Mouse (Mus musculus): Measurements from ENCODE around the gene Rnft2. TPM values are rescaled to one million over a fixed set of nuclear protein-coding genes. Genes with fewer than 3 reads are reported as not detected.

The Rnft2 gene
- polyA plus RNA-seq, 1 experiment from 2014 or later: 3.4 TPM

DNA sequence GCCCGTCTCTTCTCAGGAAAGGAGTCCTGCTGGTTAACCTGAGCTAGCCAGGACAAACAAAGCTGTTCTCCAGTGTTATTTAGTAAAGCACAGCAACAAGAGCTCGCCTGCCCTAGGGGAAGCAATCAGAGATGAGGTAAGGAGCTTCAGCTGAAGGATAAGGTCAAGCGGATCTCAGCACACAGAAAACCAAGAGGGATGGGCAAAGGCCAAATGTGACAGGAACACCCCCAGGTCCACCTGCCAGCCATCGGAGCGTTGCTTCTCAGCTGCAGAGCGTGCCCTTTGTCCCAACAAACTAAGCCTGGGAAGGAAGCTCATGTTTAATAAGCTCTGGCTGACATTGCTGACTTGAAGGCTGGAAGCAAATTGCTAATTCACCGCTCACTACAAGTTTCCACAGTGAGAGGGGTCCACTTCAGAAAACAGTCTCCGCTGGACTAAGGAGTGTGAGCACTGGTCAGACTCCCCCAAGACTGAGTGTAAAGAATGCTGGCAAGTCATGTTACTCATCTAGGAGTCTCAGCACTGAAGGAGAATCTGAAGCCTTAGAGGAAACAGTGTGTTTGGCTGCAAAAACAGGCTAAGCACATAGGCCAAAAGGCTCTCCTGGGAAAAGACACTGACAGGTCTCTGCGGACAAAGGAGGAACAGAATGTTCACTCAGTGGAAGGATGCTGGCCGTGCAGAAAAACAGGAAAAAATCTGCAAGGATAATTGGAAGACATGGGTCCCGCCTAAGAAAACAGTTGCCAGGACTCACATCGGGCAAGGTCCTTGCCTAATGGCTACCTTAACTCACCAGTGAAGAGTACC is 101.5 kb downstream of the Rnft2 start:
- Histone ChIP-seq H3K27ac (ENCODE audit: low read depth) (no peak overlapping the region), H3K9me3 (ENCODE audit: low read depth, low read length) (no peaks in the 10 kb centered on the region), H3K4me1 (ENCODE audit: insufficient read depth) (no peaks in the 10 kb centered on the region), H3K27me3 (ENCODE audit: insufficient read depth, low read length) (no peaks in the 10 kb centered on the region), H3K36me3 (ENCODE audit: insufficient read depth) (peaks cover 40% of the 10 kb centered on the region), H3K9ac (no peak overlapping the region), H3K4me2 (no peak overlapping the region), H3K4me3 (ENCODE audit: low read depth, low read length) (no peak overlapping the region)
- no peak for DNase-seq
- 77% methylated on average over 12 of the region's 12 CpGs for WGBS
- no peak for TF ChIP-seq CTCF (IDR thresholded peaks at IDR 0.05; ENCODE audit: low read depth)
- no peak for ATAC-seq (ENCODE audit: insufficient read depth)

DNA sequence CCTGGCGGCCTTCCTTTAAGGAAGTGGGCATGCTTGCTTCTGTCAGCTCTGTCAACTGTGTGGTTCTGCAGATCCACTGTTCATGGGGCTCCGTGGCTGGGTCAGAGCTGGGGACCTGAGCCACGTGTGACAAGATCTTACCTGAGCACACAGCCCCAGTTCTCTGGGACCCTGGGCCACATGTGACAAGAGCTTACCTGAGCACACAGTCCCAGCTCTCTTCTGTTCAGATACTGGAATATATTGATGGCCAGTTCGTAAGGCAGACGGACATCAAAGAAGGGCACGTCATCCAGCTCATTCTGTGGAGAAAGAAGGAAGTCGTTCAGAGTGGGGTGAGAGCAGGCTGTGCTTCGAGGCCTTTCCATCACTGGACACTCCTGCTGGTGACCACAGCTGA is 102.4 kb downstream of the Rnft2 start:
- H3K9ac ChIP-seq: no peak overlapping the region
- WGBS: 85% methylated on average over 8 of the region's 8 CpGs
- H3K4me1 ChIP-seq (ENCODE audit: insufficient read depth): no peaks in the 10 kb centered on the region
- H3K27ac ChIP-seq (ENCODE audit: low read depth): no peak overlapping the region
- no peak overlapping the region for H3K4me3 ChIP-seq (ENCODE audit: low read depth, low read length)
- H3K9me3 ChIP-seq (ENCODE audit: low read depth, low read length): no peaks in the 10 kb centered on the region
- no peak for ATAC-seq (ENCODE audit: insufficient read depth)
- TF ChIP-seq CTCF (IDR thresholded peaks at IDR 0.05; ENCODE audit: low read depth): no peak
- no peak overlapping the region for H3K4me2 ChIP-seq
- H3K36me3 ChIP-seq (ENCODE audit: insufficient read depth): peaks cover 47% of the 10 kb centered on the region
- no peaks in the 10 kb centered on the region for H3K27me3 ChIP-seq (ENCODE audit: insufficient read depth, low read length)
- no peak for DNase-seq

Other genes starting within 250 kb of the Rnft2 start
- 5.3 and 5.6 TPM in 2 replicates for gene Tesc, start 217.4 kb downstream of the Rnft2 start, polyA plus RNA-seq (2014; fragmentation: Nextera tagmentation; extraction: Ambion mirVana)
- gene Fbxw8, start 89.7 kb downstream of the Rnft2 start, polyA plus RNA-seq (2014; fragmentation: Nextera tagmentation; extraction: Ambion mirVana): 31.1 and 31.3 TPM in 2 replicates
- 0.04 TPM in 1 of 2 replicates, not detected in the other for gene Hrk, start 80.5 kb downstream of the Rnft2 start, polyA plus RNA-seq (2014; fragmentation: Nextera tagmentation; extraction: Ambion mirVana)
- gene 2410131K14Rik, start 111 bp upstream of the Rnft2 start, polyA plus RNA-seq (2014; fragmentation: Nextera tagmentation; extraction: Ambion mirVana): 9.7 and 9.9 TPM in 2 replicates

Measured in lung, embryonic 14.5 days (tissue).